Mouse (Mus musculus): ENCODE measurements at regions not wholly inside any gene's neighbourhood (a gene's known extent, or its start where the extent isn't known, plus 50 kb on each side); places are given as distances from the start of the nearest gene placed in this dataset.

- Histone ChIP-seq H3K4me3 (no peak overlapping the region), H3K36me3 (no peaks in the 10 kb centered on the region), H3K9me3 (replicated peaks) (no peaks in the 10 kb centered on the region), H3K4me1 (no peaks in the 10 kb centered on the region), H3K27me3 (ENCODE audit: low read depth, poor library complexity, severe bottlenecking) (no peaks in the 10 kb centered on the region), H3K27ac (no peak overlapping the region)
- WGBS = 66% methylated on average over 2 of the region's 2 CpGs
- no peak for DNase-seq (ENCODE audit: low spot score)
These were observed 703.1 kb upstream of the Marcks start for GRCm38 (mm10) chr10:37841842-37842241.

GRCm38 (mm10) chr10:37837721-37838120, 699.0 kb upstream of the Marcks start:
- Histone ChIP-seq H3K4me3 (no peak overlapping the region), H3K36me3 (no peaks in the 10 kb centered on the region), H3K27ac (no peak overlapping the region), H3K4me1 (no peaks in the 10 kb centered on the region), H3K9me3 (replicated peaks) (no peaks in the 10 kb centered on the region), H3K27me3 (ENCODE audit: low read depth, poor library complexity, severe bottlenecking) (no peaks in the 10 kb centered on the region)
- no peak for DNase-seq (ENCODE audit: low spot score)
- 77% methylated on average over 2 of the region's 2 CpGs for WGBS

- Histone ChIP-seq H3K27ac (no peak overlapping the region), H3K4me1 (no peaks in the 10 kb centered on the region), H3K27me3 (ENCODE audit: low read depth, poor library complexity, severe bottlenecking) (no peaks in the 10 kb centered on the region), H3K9me3 (replicated peaks) (no peaks in the 10 kb centered on the region), H3K36me3 (no peaks in the 10 kb centered on the region), H3K4me3 (no peak overlapping the region)
- no peak for DNase-seq (ENCODE audit: low spot score)
- WGBS = 80% methylated on average over 2 of the region's 2 CpGs
These were observed 674.3 kb upstream of the Marcks start for GRCm38 (mm10) chr10:37813026-37813425.

GRCm38 (mm10) chr10:37812405-37812851, 673.7 kb upstream of the Marcks start:
- Histone ChIP-seq H3K27me3 (ENCODE audit: low read depth, poor library complexity, severe bottlenecking) (no peaks in the 10 kb centered on the region), H3K9me3 (replicated peaks) (no peaks in the 10 kb centered on the region), H3K36me3 (no peaks in the 10 kb centered on the region), H3K27ac (no peak overlapping the region), H3K4me1 (no peaks in the 10 kb centered on the region), H3K4me3 (no peak overlapping the region)
- DNase-seq (ENCODE audit: low spot score) = no peak
- WGBS = 51% methylated on average over 3 of the region's 3 CpGs

GRCm38 (mm10) chr10:37811789-37812188, 673.1 kb upstream of the Marcks start:
- Histone ChIP-seq H3K4me1 (no peaks in the 10 kb centered on the region), H3K9me3 (replicated peaks) (no peaks in the 10 kb centered on the region), H3K36me3 (no peaks in the 10 kb centered on the region), H3K27me3 (ENCODE audit: low read depth, poor library complexity, severe bottlenecking) (no peaks in the 10 kb centered on the region), H3K27ac (no peak overlapping the region), H3K4me3 (no peak overlapping the region)
- no peak for DNase-seq (ENCODE audit: low spot score)
- 94% methylated on average over 5 of the region's 5 CpGs for WGBS

DNA sequence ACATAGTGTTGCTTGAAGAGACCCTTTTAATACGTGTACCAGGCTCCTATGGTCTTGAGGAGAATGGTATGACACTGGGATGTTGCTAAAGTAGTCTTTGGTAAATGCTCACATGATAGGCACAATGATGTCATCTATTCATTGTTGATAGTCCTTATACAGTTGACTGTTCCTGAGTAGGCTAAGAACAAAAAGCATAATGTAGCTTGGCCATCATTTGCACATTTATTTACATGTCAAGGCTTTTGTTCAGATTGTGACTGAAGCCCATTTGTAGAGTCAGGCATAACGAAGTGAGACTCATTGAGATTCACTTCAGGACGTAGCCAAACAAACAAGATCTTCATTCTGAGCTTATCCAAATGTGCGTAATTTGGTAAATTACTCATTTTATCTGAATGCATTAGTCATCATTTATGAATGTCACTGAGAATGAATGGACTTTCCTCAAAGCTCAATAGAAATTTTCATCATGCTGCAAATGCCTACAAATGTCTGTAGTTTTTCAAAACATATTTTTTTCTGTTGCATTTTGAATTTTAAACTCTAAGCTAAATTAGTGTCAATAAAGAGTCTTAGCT, 664.6 kb upstream of the Marcks start:
- Histone ChIP-seq H3K4me1 (no peaks in the 10 kb centered on the region), H3K27me3 (ENCODE audit: low read depth, poor library complexity, severe bottlenecking) (no peaks in the 10 kb centered on the region), H3K4me3 (no peak overlapping the region), H3K9me3 (replicated peaks) (no peaks in the 10 kb centered on the region), H3K27ac (no peak overlapping the region), H3K36me3 (no peaks in the 10 kb centered on the region)
- WGBS = 89% methylated on average over 4 of the region's 4 CpGs
- no peak for DNase-seq (ENCODE audit: low spot score)

GRCm38 (mm10) chr10:37799397-37799796, 660.7 kb upstream of the Marcks start:
- no peaks in the 10 kb centered on the region for H3K27me3 ChIP-seq (ENCODE audit: low read depth, poor library complexity, severe bottlenecking)
- no peak overlapping the region for H3K27ac ChIP-seq
- WGBS = 86% methylated on average over 2 of the region's 2 CpGs
- H3K4me3 ChIP-seq = no peak overlapping the region
- H3K4me1 ChIP-seq = no peaks in the 10 kb centered on the region
- no peaks in the 10 kb centered on the region for H3K9me3 ChIP-seq (replicated peaks)
- no peak for DNase-seq (ENCODE audit: low spot score)
- H3K36me3 ChIP-seq = no peaks in the 10 kb centered on the region

- Histone ChIP-seq H3K4me1 (no peaks in the 10 kb centered on the region), H3K36me3 (no peaks in the 10 kb centered on the region), H3K4me3 (no peak overlapping the region), H3K27ac (no peak overlapping the region), H3K9me3 (replicated peaks) (no peaks in the 10 kb centered on the region), H3K27me3 (ENCODE audit: low read depth, poor library complexity, severe bottlenecking) (no peaks in the 10 kb centered on the region)
- no peak for DNase-seq (ENCODE audit: low spot score)
These were observed 659.6 kb upstream of the Marcks start for GRCm38 (mm10) chr10:37798285-37798684.

GRCm38 (mm10) chr10:37797701-37798100, 659.0 kb upstream of the Marcks start:
- no peak for DNase-seq (ENCODE audit: low spot score)
- no peaks in the 10 kb centered on the region for H3K36me3 ChIP-seq
- H3K27ac ChIP-seq = no peak overlapping the region
- no peak overlapping the region for H3K4me3 ChIP-seq
- H3K4me1 ChIP-seq = no peaks in the 10 kb centered on the region
- H3K27me3 ChIP-seq (ENCODE audit: low read depth, poor library complexity, severe bottlenecking) = no peaks in the 10 kb centered on the region
- 82% methylated on average over 5 of the region's 5 CpGs for WGBS
- no peaks in the 10 kb centered on the region for H3K9me3 ChIP-seq (replicated peaks)

GRCm38 (mm10) chr10:37792878-37793277, 654.2 kb upstream of the Marcks start:
- DNase-seq (ENCODE audit: low spot score) = no peak

GRCm38 (mm10) chr10:37788049-37788448, 649.3 kb upstream of the Marcks start:
- Histone ChIP-seq H3K27me3 (ENCODE audit: low read depth, poor library complexity, severe bottlenecking) (no peaks in the 10 kb centered on the region), H3K4me1 (no peaks in the 10 kb centered on the region), H3K9me3 (replicated peaks) (no peaks in the 10 kb centered on the region), H3K4me3 (no peak overlapping the region), H3K36me3 (no peaks in the 10 kb centered on the region), H3K27ac (no peak overlapping the region)
- 91% methylated on average over 5 of the region's 5 CpGs for WGBS
- DNase-seq (ENCODE audit: low spot score) = no peak

More at GRCm38 (mm10) chr10:37792878-37793277, 654.2 kb upstream of the Marcks start:
- Histone ChIP-seq H3K27me3 (ENCODE audit: low read depth, poor library complexity, severe bottlenecking) (no peaks in the 10 kb centered on the region), H3K4me3 (no peak overlapping the region), H3K27ac (no peak overlapping the region), H3K36me3 (no peaks in the 10 kb centered on the region), H3K9me3 (replicated peaks) (no peaks in the 10 kb centered on the region), H3K4me1 (no peaks in the 10 kb centered on the region)
- WGBS = 81% methylated on average over 3 of the region's 3 CpGs

DNA sequence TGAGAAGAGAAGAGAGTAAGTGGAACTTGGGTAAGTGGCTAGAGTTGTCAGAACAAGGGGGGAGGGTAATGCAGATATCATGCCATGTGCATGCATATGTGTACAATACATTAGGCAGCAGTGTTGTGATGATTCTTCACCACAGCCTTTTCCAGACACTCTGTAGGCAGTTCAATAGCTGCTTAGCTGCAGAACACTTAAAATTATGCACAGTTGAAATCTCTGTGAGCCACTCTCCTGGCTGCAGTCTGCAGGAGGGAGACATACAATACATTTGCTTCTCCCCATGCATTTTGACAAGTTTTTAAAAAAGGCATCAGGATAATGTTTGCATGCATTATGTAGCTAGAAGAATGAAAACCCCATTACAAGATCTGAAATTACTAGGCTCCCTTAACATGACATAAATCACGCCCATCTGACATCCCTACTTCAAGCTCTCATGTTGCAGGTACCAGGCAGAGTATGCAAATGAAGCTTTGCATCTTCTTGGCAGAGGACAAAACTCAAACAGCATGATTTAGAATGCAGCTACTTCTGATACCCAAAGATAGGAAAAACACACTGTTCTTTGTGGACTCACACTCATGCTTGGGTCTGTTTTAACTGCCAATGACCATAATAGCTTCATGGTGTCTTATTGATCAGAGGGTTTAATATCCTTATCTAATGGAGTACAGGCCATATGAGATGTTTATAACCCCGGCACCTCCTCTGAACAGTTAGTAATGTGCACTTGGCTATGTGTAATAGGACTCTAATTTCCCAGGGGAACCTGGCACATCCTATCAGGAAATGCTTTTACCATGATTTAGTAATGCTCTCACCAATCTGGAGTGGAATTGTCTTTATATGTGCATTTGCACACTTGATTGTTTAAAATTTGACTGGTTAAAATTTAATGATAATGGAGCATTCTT, 640.9 kb upstream of the Marcks start:
- no peak for DNase-seq (ENCODE audit: low spot score)
- H3K27me3 ChIP-seq (ENCODE audit: low read depth, poor library complexity, severe bottlenecking) = no peaks in the 10 kb centered on the region
- H3K27ac ChIP-seq = no peak overlapping the region
- 64% methylated on average over 2 of the region's 2 CpGs for WGBS
- no peaks in the 10 kb centered on the region for H3K9me3 ChIP-seq (replicated peaks)
- H3K4me1 ChIP-seq = peaks cover 6% of the 10 kb centered on the region; the same call in 1 of the 2 replicates
- H3K36me3 ChIP-seq = no peaks in the 10 kb centered on the region
- H3K4me3 ChIP-seq = no peak overlapping the region

DNA sequence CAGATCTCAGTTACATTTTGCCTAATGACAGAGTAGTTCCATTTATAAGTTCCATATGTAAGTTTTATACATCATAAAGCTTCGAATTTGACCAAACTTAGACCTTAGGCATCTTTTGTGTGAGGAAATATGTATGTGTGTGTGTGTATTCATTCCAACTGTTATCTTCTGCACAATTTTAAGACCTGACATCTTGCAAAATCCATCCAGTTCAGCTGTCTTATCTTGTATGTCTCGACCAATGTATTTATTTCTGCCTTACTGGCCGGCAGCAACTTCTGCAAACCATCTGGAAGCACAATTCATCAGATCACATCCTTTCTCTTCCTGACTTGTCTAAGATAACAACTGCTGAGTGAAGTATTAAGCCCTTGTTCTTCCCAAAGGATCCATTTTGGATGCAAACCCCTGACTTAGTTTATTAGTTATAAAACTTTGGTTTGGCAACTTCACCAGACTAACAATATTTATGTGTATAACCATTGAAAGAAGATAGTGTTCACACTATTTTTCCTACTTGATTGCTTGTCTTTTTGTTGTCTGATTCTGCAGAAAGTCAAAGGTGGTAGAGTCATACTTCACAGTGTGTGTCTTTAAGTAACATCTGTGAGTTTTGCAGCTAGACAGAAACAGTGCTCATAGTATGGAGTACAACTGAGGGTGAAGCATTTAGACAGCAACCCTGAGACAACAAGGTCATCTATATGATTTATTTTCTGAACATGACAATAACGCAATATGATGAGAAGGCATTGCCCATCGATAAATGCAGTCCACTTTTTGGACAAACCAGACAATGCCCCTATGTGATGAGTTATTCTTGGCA, 622.0 kb upstream of the Marcks start:
- Histone ChIP-seq H3K9me3 (replicated peaks) (no peaks in the 10 kb centered on the region), H3K4me3 (no peak overlapping the region), H3K36me3 (no peaks in the 10 kb centered on the region), H3K4me1 (no peaks in the 10 kb centered on the region), H3K27ac (no peak overlapping the region), H3K27me3 (ENCODE audit: low read depth, poor library complexity, severe bottlenecking) (no peaks in the 10 kb centered on the region)
- no peak for DNase-seq (ENCODE audit: low spot score)
- 77% methylated on average over 5 of the region's 5 CpGs for WGBS
